Mouse (Mus musculus): ENCODE measurements around the gene Dmkn. TPM values are rescaled to one million over a fixed set of nuclear protein-coding genes. Genes with fewer than 3 reads are reported as not detected.
"Not testable (repeated sequence)": the region's sequence is repeated elsewhere in the genome, so short reads cannot be mapped to it uniquely, and the experiment has no call there.

Dmkn gene
- polyA plus RNA-seq, 1 experiment from 2014 or later, result 28.2 TPM

GRCm38 (mm10) chr7:30820854-30821445 lies 57.4 kb downstream of the Dmkn start:
- TF ChIP-seq CTCF (IDR thresholded peaks at IDR 0.05; ENCODE audit: low read depth), result no peak
- Histone ChIP-seq H3K4me1 (replicated peaks; ENCODE audit: control insufficient read depth, insufficient read depth, low read length) (no peaks in the 10 kb centered on the region), H3K4me2 (replicated peaks; ENCODE audit: low read depth) (peak overlapping the region; percentile 24; the same call in 1 of the 2 replicates), H3K9ac (ENCODE audit: low read depth, low read length) (no peak overlapping the region), H3K9me3 (ENCODE audit: control insufficient read depth) (no peaks in the 10 kb centered on the region), H3K36me3 (ENCODE audit: control insufficient read depth, insufficient read depth) (no peaks in the 10 kb centered on the region), H3K27ac (ENCODE audit: low read depth, low read length) (no peak overlapping the region), H3K4me3 (ENCODE audit: low read depth, low read length) (no peak overlapping the region), H3K27me3 (replicated peaks; ENCODE audit: control insufficient read depth, insufficient read depth, low read length) (no peaks in the 10 kb centered on the region)
- no peak for ATAC-seq
- WGBS, result 46% methylated on average over 7 of the region's 7 CpGs

DNA sequence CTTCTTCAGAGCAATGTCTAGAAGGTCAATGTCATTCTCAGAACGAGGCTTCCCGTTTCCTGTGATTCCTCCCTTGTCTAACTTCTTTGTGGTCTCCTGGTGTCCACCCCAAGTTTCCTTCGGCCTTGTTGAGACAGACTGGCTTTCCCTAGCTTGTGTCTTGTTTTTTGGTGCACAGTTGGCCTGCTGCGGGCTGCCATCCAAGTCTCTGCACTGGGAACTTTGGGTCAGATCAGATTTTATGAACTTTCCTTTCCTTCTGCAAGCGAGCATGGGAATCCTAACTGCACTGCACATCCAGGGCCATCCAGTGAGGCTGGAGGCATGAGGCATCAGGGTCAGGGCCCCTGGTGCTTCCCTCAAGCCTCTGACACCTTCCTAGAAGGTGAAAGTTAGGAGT lies 58.0 kb downstream of the Dmkn start:
- Histone ChIP-seq H3K36me3 (ENCODE audit: control insufficient read depth, insufficient read depth) (no peaks in the 10 kb centered on the region), H3K9ac (ENCODE audit: low read depth, low read length) (no peak overlapping the region), H3K9me3 (ENCODE audit: control insufficient read depth) (no peaks in the 10 kb centered on the region), H3K27me3 (replicated peaks; ENCODE audit: control insufficient read depth, insufficient read depth, low read length) (no peaks in the 10 kb centered on the region), H3K4me1 (replicated peaks; ENCODE audit: control insufficient read depth, insufficient read depth, low read length) (no peaks in the 10 kb centered on the region), H3K4me3 (ENCODE audit: low read depth, low read length) (no peak overlapping the region), H3K27ac (ENCODE audit: low read depth, low read length) (no peak overlapping the region), H3K4me2 (replicated peaks; ENCODE audit: low read depth) (no peak overlapping the region)
- WGBS, result 64% methylated on average over 5 of the region's 5 CpGs
- TF ChIP-seq CTCF (IDR thresholded peaks at IDR 0.05; ENCODE audit: low read depth), result no peak
- no peak for ATAC-seq

DNA sequence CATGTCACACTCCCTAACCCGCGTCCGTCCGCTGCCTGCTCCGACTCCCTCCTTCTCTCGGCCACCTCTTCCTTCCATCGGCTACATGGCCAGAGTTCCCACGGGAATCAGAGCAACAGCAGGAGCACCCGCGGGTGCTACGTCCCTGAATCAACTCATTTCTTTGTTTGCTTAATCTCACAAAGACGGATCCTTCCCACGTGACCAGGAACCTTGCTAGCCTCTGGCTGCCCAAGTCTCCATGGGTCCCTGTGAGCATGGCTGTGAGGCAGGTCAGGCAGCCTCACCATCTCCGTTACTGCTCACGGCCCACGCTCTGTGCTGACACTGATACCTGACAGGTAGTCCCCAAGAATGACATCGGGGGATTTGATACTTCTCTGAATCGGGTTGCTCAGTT lies 60.1 kb downstream of the Dmkn start, which contains the start of gene Ffar2:
Gene Ffar2, minus strand, starts transcription at position 101 of the 400 bp plus-strand sequence.
- Histone ChIP-seq H3K36me3 (ENCODE audit: control insufficient read depth, insufficient read depth) (no peaks in the 10 kb centered on the region), H3K27ac (ENCODE audit: low read depth, low read length) (no peak within 1 kb of the TSS), H3K4me3 (ENCODE audit: low read depth, low read length) (no peak within 1 kb of the TSS), H3K9me3 (ENCODE audit: control insufficient read depth) (no peaks in the 10 kb centered on the region), H3K27me3 (replicated peaks; ENCODE audit: control insufficient read depth, insufficient read depth, low read length) (no peaks in the 10 kb centered on the region), H3K4me2 (replicated peaks; ENCODE audit: low read depth) (no peak within 1 kb of the TSS), H3K4me1 (replicated peaks; ENCODE audit: control insufficient read depth, insufficient read depth, low read length) (no peaks in the 10 kb centered on the region), H3K9ac (ENCODE audit: low read depth, low read length) (no peak within 1 kb of the TSS)
- TF ChIP-seq CTCF (IDR thresholded peaks at IDR 0.05; ENCODE audit: low read depth), result no peak
- ATAC-seq, result no peak
- 75% methylated on average over 18 of the region's 18 CpGs for WGBS

- no peak for TF ChIP-seq CTCF (IDR thresholded peaks at IDR 0.05; ENCODE audit: low read depth)
- H3K27me3 ChIP-seq (replicated peaks; ENCODE audit: control insufficient read depth, insufficient read depth, low read length), result no peaks in the 10 kb centered on the region
Measured at GRCm38 (mm10) chr7:30824306-30824705, 60.8 kb downstream of the Dmkn start.

DNA sequence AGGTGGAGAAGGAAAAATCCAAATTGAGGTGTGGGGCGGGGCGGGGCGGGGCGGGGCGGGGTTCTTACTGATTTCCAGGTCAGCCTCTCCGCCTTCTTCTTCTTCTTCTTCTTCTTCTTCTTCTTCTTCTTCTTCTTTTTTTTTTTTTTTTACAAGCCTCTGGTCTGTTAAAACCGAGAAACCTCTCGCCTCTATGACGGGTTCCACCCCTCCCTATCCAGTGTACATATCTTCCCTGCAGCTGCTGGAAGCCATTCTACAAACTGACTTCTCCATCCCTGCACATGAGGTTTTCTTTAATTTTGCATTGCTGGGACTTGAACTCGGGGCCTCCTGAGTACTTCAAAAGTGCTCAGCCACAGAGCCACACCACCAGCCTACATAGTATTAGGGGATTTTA lies 63.1 kb downstream of the Dmkn start:
- TF ChIP-seq CTCF (IDR thresholded peaks at IDR 0.05; ENCODE audit: low read depth), result no peak
- no peak overlapping the region for H3K4me3 ChIP-seq (ENCODE audit: low read depth, low read length)
- H3K9ac ChIP-seq (ENCODE audit: low read depth, low read length), result no peak overlapping the region
- WGBS, result 88% methylated on average over 10 of the region's 10 CpGs
- H3K4me1 ChIP-seq (replicated peaks; ENCODE audit: control insufficient read depth, insufficient read depth, low read length), result no peaks in the 10 kb centered on the region
- ATAC-seq, result no peak
- no peaks in the 10 kb centered on the region for H3K36me3 ChIP-seq (ENCODE audit: control insufficient read depth, insufficient read depth)
- H3K9me3 ChIP-seq (ENCODE audit: control insufficient read depth), result no peaks in the 10 kb centered on the region
- H3K27ac ChIP-seq (ENCODE audit: low read depth, low read length), result no peak overlapping the region
- H3K4me2 ChIP-seq (replicated peaks; ENCODE audit: low read depth), result no peak overlapping the region
- H3K27me3 ChIP-seq (replicated peaks; ENCODE audit: control insufficient read depth, insufficient read depth, low read length), result no peaks in the 10 kb centered on the region

More at GRCm38 (mm10) chr7:30824306-30824705, 60.8 kb downstream of the Dmkn start:
- H3K9me3 ChIP-seq (ENCODE audit: control insufficient read depth), result no peaks in the 10 kb centered on the region
- WGBS, result 68% methylated on average over 3 of the region's 3 CpGs
- H3K36me3 ChIP-seq (ENCODE audit: control insufficient read depth, insufficient read depth), result no peaks in the 10 kb centered on the region
- no peak overlapping the region for H3K9ac ChIP-seq (ENCODE audit: low read depth, low read length)
- no peak for ATAC-seq
- H3K4me3 ChIP-seq (ENCODE audit: low read depth, low read length), result no peak overlapping the region
- H3K4me2 ChIP-seq (replicated peaks; ENCODE audit: low read depth), result no peak overlapping the region
- no peaks in the 10 kb centered on the region for H3K4me1 ChIP-seq (replicated peaks; ENCODE audit: control insufficient read depth, insufficient read depth, low read length)
- no peak overlapping the region for H3K27ac ChIP-seq (ENCODE audit: low read depth, low read length)

DNA sequence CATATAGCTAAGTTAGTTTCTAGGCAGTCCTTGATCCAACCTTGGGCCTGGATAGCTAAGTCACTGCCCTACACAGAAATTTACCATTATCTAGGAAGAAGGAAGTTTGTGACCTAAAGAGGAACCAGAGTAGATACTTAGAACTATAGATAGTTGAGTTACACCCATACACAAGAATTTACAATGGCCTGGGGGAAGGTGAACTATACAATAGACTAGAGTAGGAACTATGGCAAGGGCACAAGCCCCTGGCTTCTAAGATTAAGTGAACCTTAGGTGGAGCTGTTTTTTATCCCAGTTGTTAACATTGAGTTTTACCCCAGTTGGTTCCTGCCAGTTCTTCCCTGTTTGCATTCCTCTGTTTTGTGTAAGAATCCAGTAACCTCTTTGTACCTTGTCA lies 65.3 kb downstream of the Dmkn start:
- H3K36me3 ChIP-seq (ENCODE audit: control insufficient read depth, insufficient read depth); H3K4me3 ChIP-seq (ENCODE audit: low read depth, low read length); H3K27ac ChIP-seq (ENCODE audit: low read depth, low read length); H3K4me1 ChIP-seq (replicated peaks; ENCODE audit: control insufficient read depth, insufficient read depth, low read length); H3K9me3 ChIP-seq (ENCODE audit: control insufficient read depth); ATAC-seq; H3K9ac ChIP-seq (ENCODE audit: low read depth, low read length); H3K27me3 ChIP-seq (replicated peaks; ENCODE audit: control insufficient read depth, insufficient read depth, low read length); H3K4me2 ChIP-seq (replicated peaks; ENCODE audit: low read depth): not testable (repeated sequence)

GRCm38 (mm10) chr7:30829428-30829827 lies 65.9 kb downstream of the Dmkn start:
- H3K36me3 ChIP-seq (ENCODE audit: control insufficient read depth, insufficient read depth), result no peaks in the 10 kb centered on the region
- H3K4me3 ChIP-seq (ENCODE audit: low read depth, low read length), result no peak overlapping the region
- H3K4me1 ChIP-seq (replicated peaks; ENCODE audit: control insufficient read depth, insufficient read depth, low read length), result no peaks in the 10 kb centered on the region
- H3K27me3 ChIP-seq (replicated peaks; ENCODE audit: control insufficient read depth, insufficient read depth, low read length), result no peaks in the 10 kb centered on the region
- 71% methylated on average over 3 of the region's 3 CpGs for WGBS
- no peak for ATAC-seq
- H3K4me2 ChIP-seq (replicated peaks; ENCODE audit: low read depth), result no peak overlapping the region
- no peak overlapping the region for H3K9ac ChIP-seq (ENCODE audit: low read depth, low read length)
- no peaks in the 10 kb centered on the region for H3K9me3 ChIP-seq (ENCODE audit: control insufficient read depth)
- H3K27ac ChIP-seq (ENCODE audit: low read depth, low read length), result no peak overlapping the region
- TF ChIP-seq CTCF (IDR thresholded peaks at IDR 0.05; ENCODE audit: low read depth), result no peak

Other genes starting within 250 kb of the Dmkn start
- gene Arhgap33, start 228.7 kb upstream of the Dmkn start, polyA plus RNA-seq (2015; fragmentation: Nextera tagmentation; extraction: Ambion mirVana), result 2.6 and 2.8 TPM in 2 replicates
- gene Hspb6, start 211.6 kb upstream of the Dmkn start, polyA plus RNA-seq (2015; fragmentation: Nextera tagmentation; extraction: Ambion mirVana), result 50.6 and 55.7 TPM in 2 replicates
- gene Proser3, start 211.5 kb upstream of the Dmkn start, polyA plus RNA-seq (2015; fragmentation: Nextera tagmentation; extraction: Ambion mirVana), result 1.9 and 2.0 TPM in 2 replicates
- gene Lin37, start 203.9 kb upstream of the Dmkn start, polyA plus RNA-seq (2015; fragmentation: Nextera tagmentation; extraction: Ambion mirVana), result 31.4 and 33.9 TPM in 2 replicates
- gene U2af1l4, start 200.5 kb upstream of the Dmkn start, polyA plus RNA-seq (2015; fragmentation: Nextera tagmentation; extraction: Ambion mirVana), result 65.9 and 68.6 TPM in 2 replicates
- 0.83 and 1.2 TPM in 2 replicates for gene Gm49396, start 200.4 kb upstream of the Dmkn start, polyA plus RNA-seq (2015; fragmentation: Nextera tagmentation; extraction: Ambion mirVana)
- gene Psenen, start 200.1 kb upstream of the Dmkn start, polyA plus RNA-seq (2015; fragmentation: Nextera tagmentation; extraction: Ambion mirVana), result 247 and 259 TPM in 2 replicates
- 0.73 and 1.2 TPM in 2 replicates for gene Igflr1, start 198.3 kb upstream of the Dmkn start, polyA plus RNA-seq (2015; fragmentation: Nextera tagmentation; extraction: Ambion mirVana)
- gene Kmt2b, start 175.0 kb upstream of the Dmkn start, polyA plus RNA-seq (2015; fragmentation: Nextera tagmentation; extraction: Ambion mirVana), result 5.6 and 5.8 TPM in 2 replicates
- gene Zbtb32, start 164.8 kb upstream of the Dmkn start, polyA plus RNA-seq (2015; fragmentation: Nextera tagmentation; extraction: Ambion mirVana), result 1.2 TPM in 2 replicates
- 1.0 and 1.6 TPM in 2 replicates for gene Upk1a, start 150.9 kb upstream of the Dmkn start, polyA plus RNA-seq (2015; fragmentation: Nextera tagmentation; extraction: Ambion mirVana)
- 1,664 and 1,738 TPM in 2 replicates for gene Cox6b1, start 137.6 kb upstream of the Dmkn start, polyA plus RNA-seq (2015; fragmentation: Nextera tagmentation; extraction: Ambion mirVana)
- not detected in 2 replicates for gene Etv2, start 127.9 kb upstream of the Dmkn start, polyA plus RNA-seq (2015; fragmentation: Nextera tagmentation; extraction: Ambion mirVana)
- gene Rbm42, start 113.4 kb upstream of the Dmkn start, polyA plus RNA-seq (2015; fragmentation: Nextera tagmentation; extraction: Ambion mirVana), result 87.8 and 88.9 TPM in 2 replicates
- gene Haus5, start 98.8 kb upstream of the Dmkn start, polyA plus RNA-seq (2015; fragmentation: Nextera tagmentation; extraction: Ambion mirVana), result 38.3 and 38.7 TPM in 2 replicates
- not detected in 2 replicates for gene Pmis2, start 92.2 kb upstream of the Dmkn start, polyA plus RNA-seq (2015; fragmentation: Nextera tagmentation; extraction: Ambion mirVana)
- gene 2200002J24Rik, start 64.8 kb upstream of the Dmkn start, polyA plus RNA-seq (2015; fragmentation: Nextera tagmentation; extraction: Ambion mirVana), result 4.6 and 6.0 TPM in 2 replicates
- gene Atp4a, start 51.5 kb upstream of the Dmkn start, polyA plus RNA-seq (2015; fragmentation: Nextera tagmentation; extraction: Ambion mirVana), result 0.35 and 0.80 TPM in 2 replicates
- 158 and 161 TPM in 2 replicates for gene Tmem147, start 34.2 kb upstream of the Dmkn start, polyA plus RNA-seq (2015; fragmentation: Nextera tagmentation; extraction: Ambion mirVana)
- not detected in 2 replicates for gene Gapdhs, start 20.1 kb upstream of the Dmkn start, polyA plus RNA-seq (2015; fragmentation: Nextera tagmentation; extraction: Ambion mirVana)
- 2.7 and 2.9 TPM in 2 replicates for gene Sbsn, start 12.3 kb upstream of the Dmkn start, polyA plus RNA-seq (2015; fragmentation: Nextera tagmentation; extraction: Ambion mirVana)
- 4.1 and 4.8 TPM in 2 replicates for gene Krtdap, start 24.1 kb downstream of the Dmkn start, polyA plus RNA-seq (2015; fragmentation: Nextera tagmentation; extraction: Ambion mirVana)
- gene Ffar2, start 60.0 kb downstream of the Dmkn start, polyA plus RNA-seq (2015; fragmentation: Nextera tagmentation; extraction: Ambion mirVana), result 12.5 and 12.6 TPM in 2 replicates
- gene Ffar3, start 92.4 kb downstream of the Dmkn start, polyA plus RNA-seq (2015; fragmentation: Nextera tagmentation; extraction: Ambion mirVana), result 0.21 and 0.47 TPM in 2 replicates
- gene Ffar1, start 97.8 kb downstream of the Dmkn start, polyA plus RNA-seq (2015; fragmentation: Nextera tagmentation; extraction: Ambion mirVana), result 0.13 and 0.21 TPM in 2 replicates
- gene Cd22, start 116.6 kb downstream of the Dmkn start, polyA plus RNA-seq (2015; fragmentation: Nextera tagmentation; extraction: Ambion mirVana), result 0.27 and 0.51 TPM in 2 replicates
- gene Mag, start 151.1 kb downstream of the Dmkn start, polyA plus RNA-seq (2015; fragmentation: Nextera tagmentation; extraction: Ambion mirVana), result 0.18 and 0.31 TPM in 2 replicates
- gene Hamp2, start 160.9 kb downstream of the Dmkn start, polyA plus RNA-seq (2015; fragmentation: Nextera tagmentation; extraction: Ambion mirVana), result not detected in 2 replicates
- 0.43 TPM in 1 of 2 replicates, not detected in the other for gene Hamp, start 180.3 kb downstream of the Dmkn start, polyA plus RNA-seq (2015; fragmentation: Nextera tagmentation; extraction: Ambion mirVana)
- 13.3 and 15.0 TPM in 2 replicates for gene Usf2, start 193.0 kb downstream of the Dmkn start, polyA plus RNA-seq (2015; fragmentation: Nextera tagmentation; extraction: Ambion mirVana)
- gene Lsr, start 209.7 kb downstream of the Dmkn start, polyA plus RNA-seq (2015; fragmentation: Nextera tagmentation; extraction: Ambion mirVana), result 110 and 118 TPM in 2 replicates
- 10.4 and 12.0 TPM in 2 replicates for gene Fam187b, start 210.0 kb downstream of the Dmkn start, polyA plus RNA-seq (2015; fragmentation: Nextera tagmentation; extraction: Ambion mirVana)